Mouse (Mus musculus): Measurements from ENCODE around the gene Opa1. TPM values are rescaled to one million over a fixed set of nuclear protein-coding genes. Genes with fewer than 3 reads are reported as not detected.

Opa1 gene
- 55.3 and 55.7 TPM in 2 replicates for polyA plus RNA-seq (2014; fragmentation: Nextera tagmentation; extraction: Ambion mirVana)

- Histone ChIP-seq H3K9ac (ENCODE audit: low read length) (peak within 1 kb of the TSS; percentile 96), H3K9me3 (ENCODE audit: control insufficient read depth, low read length) (no peaks in the 10 kb centered on the region), H3K36me3 (ENCODE audit: control insufficient read depth, insufficient read depth, low read length) (no peaks in the 10 kb centered on the region), H3K4me2 (ENCODE audit: low read depth) (peak within 1 kb of the TSS; percentile 95), H3K4me3 (ENCODE audit: low read depth, low read length) (peak within 1 kb of the TSS; percentile 92), H3K27me3 (ENCODE audit: control insufficient read depth, insufficient read depth, low read length) (no peaks in the 10 kb centered on the region), H3K4me1 (ENCODE audit: control insufficient read depth, insufficient read depth, low read length) (peaks cover 5% of the 10 kb centered on the region; the same call in 1 of the 2 replicates), H3K27ac (ENCODE audit: low read depth, low read length) (no peak within 1 kb of the TSS)
- ATAC-seq (ENCODE audit: insufficient read depth, low FRiP score, low TSS enrichment) (peak; percentile 96), DNase-seq (ENCODE audit: low spot score) (peak; percentile 98)
- WGBS, result under 1% methylated on average over 39 of the region's 39 CpGs
These were observed at the start of gene Opa1 for GRCm38 (mm10) chr16:29579167-29579786. Opa1 (plus strand) TSS chr16:29579334.

DNA sequence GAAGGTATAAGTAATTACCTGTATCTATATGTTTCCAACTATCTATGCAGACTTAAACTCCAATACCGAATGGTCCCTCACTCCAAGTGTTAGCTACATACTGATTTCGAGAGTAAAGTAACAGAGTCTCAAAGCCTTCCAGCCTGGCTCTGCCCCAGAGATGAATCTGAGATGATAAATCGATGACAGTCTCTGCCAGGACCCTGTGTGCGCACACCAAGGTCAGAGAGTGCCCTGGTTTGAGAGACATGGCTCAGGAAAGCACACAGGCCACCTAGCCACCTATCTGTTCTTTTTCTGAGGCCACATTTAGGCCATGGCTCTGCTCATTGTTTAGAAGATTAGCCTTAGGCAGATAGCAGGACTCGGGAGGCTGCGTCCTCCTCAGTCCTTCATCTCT lies 45.5 kb upstream of the Opa1 start:
- Histone ChIP-seq H3K9me3 (ENCODE audit: control insufficient read depth, low read length) (no peaks in the 10 kb centered on the region), H3K27me3 (ENCODE audit: control insufficient read depth, insufficient read depth, low read length) (no peaks in the 10 kb centered on the region), H3K27ac (ENCODE audit: low read depth, low read length) (no peak overlapping the region), H3K4me2 (ENCODE audit: low read depth) (no peak overlapping the region), H3K9ac (ENCODE audit: low read length) (no peak overlapping the region), H3K36me3 (ENCODE audit: control insufficient read depth, insufficient read depth, low read length) (no peaks in the 10 kb centered on the region), H3K4me1 (ENCODE audit: control insufficient read depth, insufficient read depth, low read length) (no peaks in the 10 kb centered on the region), H3K4me3 (ENCODE audit: low read depth, low read length) (no peak overlapping the region)
- WGBS, result 89% methylated on average over 6 of the region's 6 CpGs
- no peak for ATAC-seq (ENCODE audit: insufficient read depth, low FRiP score, low TSS enrichment)
- DNase-seq (ENCODE audit: low spot score), result no peak

DNA sequence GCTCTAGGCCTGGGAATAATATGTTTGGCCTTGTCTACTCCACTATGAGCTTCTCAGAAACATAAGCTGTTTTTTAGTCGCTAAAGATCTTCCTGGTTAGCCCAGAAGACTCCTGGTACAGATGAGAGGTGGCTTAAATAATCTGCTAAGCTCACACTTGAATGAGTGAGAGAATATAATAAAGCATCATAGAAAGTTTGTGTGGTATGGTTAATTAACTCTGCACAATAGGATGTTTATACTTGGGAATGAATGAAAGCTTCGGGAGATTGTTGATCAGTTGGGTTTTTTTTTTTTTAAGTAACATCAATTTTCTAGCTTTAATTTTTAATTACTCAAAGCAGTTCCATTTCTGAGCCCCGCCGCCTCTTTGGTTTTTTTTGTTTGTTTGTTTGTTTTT lies 43.3 kb upstream of the Opa1 start:
- H3K4me1 ChIP-seq (ENCODE audit: control insufficient read depth, insufficient read depth, low read length), result no peaks in the 10 kb centered on the region
- whole genome bisulfite sequencing, result 89% methylated on average over 4 of the region's 4 CpGs

DNA sequence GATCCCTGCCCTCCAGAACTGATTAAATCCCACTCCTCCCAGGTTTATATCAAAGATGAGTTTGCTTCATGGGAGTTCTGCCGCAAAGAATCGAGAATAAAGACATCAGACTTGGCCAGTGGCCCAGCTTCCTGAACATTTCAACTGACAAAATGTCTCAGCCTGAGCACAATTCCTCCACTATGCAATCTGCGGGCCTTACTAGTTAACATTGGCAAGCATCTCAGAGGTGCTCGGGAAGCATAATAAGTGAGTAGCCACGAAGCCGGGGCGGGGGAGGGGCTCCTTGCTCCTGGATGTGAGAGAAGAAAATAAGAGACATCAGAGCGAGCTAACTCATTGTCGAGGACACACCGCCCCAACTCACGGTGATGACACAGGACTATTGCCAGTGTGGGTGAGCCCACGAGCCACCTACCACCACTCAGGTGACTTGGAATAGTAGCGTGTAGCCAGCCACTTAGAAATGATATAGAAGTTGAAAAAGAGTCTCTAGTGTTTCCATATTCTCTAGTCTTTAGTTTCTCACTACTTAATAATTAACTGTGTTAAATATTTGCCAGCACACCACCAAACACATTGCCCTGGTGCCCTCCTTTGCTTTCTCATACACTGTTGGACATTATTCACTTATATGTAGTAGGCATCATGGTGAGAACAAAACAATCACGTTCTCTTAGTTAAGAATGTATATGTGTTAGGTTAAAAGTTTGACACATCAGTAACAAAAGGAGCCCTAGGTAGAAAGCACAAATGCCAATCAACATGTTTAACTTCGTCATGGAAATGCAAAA lies 42.5 kb upstream of the Opa1 start:
- no peak for ATAC-seq (ENCODE audit: insufficient read depth, low FRiP score, low TSS enrichment)
- H3K36me3 ChIP-seq (ENCODE audit: control insufficient read depth, insufficient read depth, low read length), result no peaks in the 10 kb centered on the region

More for the DNA sequence above, 43.3 kb upstream of the Opa1 start:
- Histone ChIP-seq H3K9me3 (ENCODE audit: control insufficient read depth, low read length) (no peaks in the 10 kb centered on the region), H3K27me3 (ENCODE audit: control insufficient read depth, insufficient read depth, low read length) (no peaks in the 10 kb centered on the region), H3K9ac (ENCODE audit: low read length) (no peak overlapping the region), H3K4me3 (ENCODE audit: low read depth, low read length) (no peak overlapping the region), H3K27ac (ENCODE audit: low read depth, low read length) (no peak overlapping the region), H3K36me3 (ENCODE audit: control insufficient read depth, insufficient read depth, low read length) (no peaks in the 10 kb centered on the region), H3K4me2 (ENCODE audit: low read depth) (no peak overlapping the region)
- DNase-seq (ENCODE audit: low spot score) (no peak), ATAC-seq (ENCODE audit: insufficient read depth, low FRiP score, low TSS enrichment) (no peak)

DNA sequence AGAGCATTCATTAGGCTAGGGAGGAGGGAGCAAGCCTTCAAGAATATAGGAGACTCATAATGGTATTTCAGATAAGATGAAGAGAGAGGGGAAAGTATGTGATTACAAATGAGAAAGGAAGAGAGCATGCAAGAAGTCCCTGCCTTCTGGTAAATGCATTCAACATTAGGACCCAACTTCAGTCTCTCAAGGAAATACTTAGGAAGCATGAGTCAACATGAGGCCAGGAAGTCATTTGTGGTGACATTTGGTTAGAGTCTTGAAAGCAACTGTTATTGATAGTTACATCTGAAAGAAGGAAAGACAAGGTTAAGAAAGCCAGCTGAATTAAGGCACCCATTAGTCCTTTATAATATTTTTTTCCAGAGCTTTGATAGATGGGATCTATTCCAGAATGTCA lies 39.2 kb upstream of the Opa1 start:
- Histone ChIP-seq H3K4me1 (ENCODE audit: control insufficient read depth, insufficient read depth, low read length) (no peaks in the 10 kb centered on the region), H3K36me3 (ENCODE audit: control insufficient read depth, insufficient read depth, low read length) (no peaks in the 10 kb centered on the region), H3K9me3 (ENCODE audit: control insufficient read depth, low read length) (no peaks in the 10 kb centered on the region), H3K4me3 (ENCODE audit: low read depth, low read length) (no peak overlapping the region), H3K4me2 (ENCODE audit: low read depth) (no peak overlapping the region), H3K27me3 (ENCODE audit: control insufficient read depth, insufficient read depth, low read length) (no peaks in the 10 kb centered on the region), H3K9ac (ENCODE audit: low read length) (no peak overlapping the region), H3K27ac (ENCODE audit: low read depth, low read length) (no peak overlapping the region)
- no peak for DNase-seq (ENCODE audit: low spot score)
- no peak for ATAC-seq (ENCODE audit: insufficient read depth, low FRiP score, low TSS enrichment)

More for the DNA sequence above, 42.5 kb upstream of the Opa1 start:
- Histone ChIP-seq H3K4me2 (ENCODE audit: low read depth) (no peak overlapping the region), H3K4me1 (ENCODE audit: control insufficient read depth, insufficient read depth, low read length) (no peaks in the 10 kb centered on the region), H3K9me3 (ENCODE audit: control insufficient read depth, low read length) (no peaks in the 10 kb centered on the region), H3K9ac (ENCODE audit: low read length) (no peak overlapping the region), H3K27ac (ENCODE audit: low read depth, low read length) (no peak overlapping the region), H3K27me3 (ENCODE audit: control insufficient read depth, insufficient read depth, low read length) (no peaks in the 10 kb centered on the region), H3K4me3 (ENCODE audit: low read depth, low read length) (no peak overlapping the region)
- DNase-seq (ENCODE audit: low spot score), result no peak
- 82% methylated on average over 15 of the region's 15 CpGs for WGBS

DNA sequence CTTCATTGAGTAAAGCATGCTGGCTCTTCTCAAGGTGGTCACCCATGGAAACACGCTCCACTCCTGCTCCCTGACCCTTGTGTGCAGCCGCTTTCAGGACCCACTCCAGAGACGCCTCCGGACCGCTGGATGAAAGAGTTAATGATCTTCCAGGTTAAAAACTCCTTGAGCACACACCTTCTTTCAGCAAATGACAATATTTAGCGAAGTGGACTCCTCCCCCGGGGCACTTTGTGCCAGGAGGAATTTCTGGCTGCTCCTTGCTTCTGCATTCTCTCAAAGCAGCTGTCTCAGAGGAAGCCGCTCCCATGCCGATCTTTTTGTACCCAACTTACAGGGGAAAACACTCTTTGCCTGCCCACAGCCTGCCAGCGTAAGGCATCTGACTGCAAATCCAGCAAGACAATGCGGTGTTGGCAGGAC lies 37.9 kb upstream of the Opa1 start:
- Histone ChIP-seq H3K4me2 (ENCODE audit: low read depth) (no peak overlapping the region), H3K4me1 (ENCODE audit: control insufficient read depth, insufficient read depth, low read length) (no peaks in the 10 kb centered on the region), H3K27ac (ENCODE audit: low read depth, low read length) (no peak overlapping the region), H3K9ac (ENCODE audit: low read length) (no peak overlapping the region), H3K9me3 (ENCODE audit: control insufficient read depth, low read length) (no peaks in the 10 kb centered on the region), H3K4me3 (ENCODE audit: low read depth, low read length) (no peak overlapping the region), H3K27me3 (ENCODE audit: control insufficient read depth, insufficient read depth, low read length) (no peaks in the 10 kb centered on the region), H3K36me3 (ENCODE audit: control insufficient read depth, insufficient read depth, low read length) (no peaks in the 10 kb centered on the region)
- ATAC-seq (ENCODE audit: insufficient read depth, low FRiP score, low TSS enrichment) (no peak), DNase-seq (ENCODE audit: low spot score) (no peak)
- 86% methylated on average over 11 of the region's 11 CpGs for WGBS

- Histone ChIP-seq H3K9ac (ENCODE audit: low read length) (no peak within 1 kb of the TSS), H3K27ac (ENCODE audit: low read depth, low read length) (no peak within 1 kb of the TSS), H3K36me3 (ENCODE audit: control insufficient read depth, insufficient read depth, low read length) (no peaks in the 10 kb centered on the region), H3K4me2 (ENCODE audit: low read depth) (no peak within 1 kb of the TSS), H3K9me3 (ENCODE audit: control insufficient read depth, low read length) (no peaks in the 10 kb centered on the region), H3K4me3 (ENCODE audit: low read depth, low read length) (no peak within 1 kb of the TSS), H3K4me1 (ENCODE audit: control insufficient read depth, insufficient read depth, low read length) (no peaks in the 10 kb centered on the region), H3K27me3 (ENCODE audit: control insufficient read depth, insufficient read depth, low read length) (no peaks in the 10 kb centered on the region)
- 79% methylated on average over 11 of the region's 11 CpGs for WGBS
- DNase-seq (ENCODE audit: low spot score) (no peak), ATAC-seq (ENCODE audit: insufficient read depth, low FRiP score, low TSS enrichment) (no peak)
These were observed 34.3 kb upstream of the Opa1 start, which contains the start of gene Atp13a4 for GRCm38 (mm10) chr16:29544829-29545228. Atp13a4 (minus strand) TSS chr16:29544864.

DNA sequence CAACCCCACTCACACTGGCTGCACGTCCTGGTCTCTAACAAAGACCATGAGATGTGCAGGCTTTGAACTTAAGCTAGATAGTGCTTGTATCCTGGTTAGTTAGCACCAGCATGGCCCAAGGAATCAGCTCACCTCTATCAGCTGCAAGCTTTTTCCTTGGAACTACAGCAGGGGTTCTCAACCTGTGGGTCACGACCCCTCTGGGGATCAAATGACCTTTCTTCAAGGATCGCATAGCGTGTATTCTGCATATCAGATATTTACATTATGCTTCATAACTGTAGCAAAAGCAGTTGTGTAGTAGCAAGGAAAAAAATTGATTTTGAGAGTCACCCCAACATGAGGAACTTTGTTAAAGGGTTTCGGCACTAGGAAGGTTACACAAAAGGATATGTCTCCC lies 19.5 kb upstream of the Opa1 start:
- Histone ChIP-seq H3K27ac (ENCODE audit: low read depth, low read length) (no peak overlapping the region), H3K9me3 (ENCODE audit: control insufficient read depth, low read length) (no peaks in the 10 kb centered on the region), H3K4me3 (ENCODE audit: low read depth, low read length) (no peak overlapping the region), H3K27me3 (ENCODE audit: control insufficient read depth, insufficient read depth, low read length) (no peaks in the 10 kb centered on the region), H3K4me2 (ENCODE audit: low read depth) (no peak overlapping the region), H3K4me1 (ENCODE audit: control insufficient read depth, insufficient read depth, low read length) (no peaks in the 10 kb centered on the region), H3K9ac (ENCODE audit: low read length) (no peak overlapping the region), H3K36me3 (ENCODE audit: control insufficient read depth, insufficient read depth, low read length) (no peaks in the 10 kb centered on the region)
- WGBS, result 87% methylated on average over 5 of the region's 5 CpGs
- ATAC-seq (ENCODE audit: insufficient read depth, low FRiP score, low TSS enrichment), result no peak
- DNase-seq (ENCODE audit: low spot score), result no peak

GRCm38 (mm10) chr16:29560454-29560853 lies 18.7 kb upstream of the Opa1 start:
- Histone ChIP-seq H3K27me3 (ENCODE audit: control insufficient read depth, insufficient read depth, low read length) (no peaks in the 10 kb centered on the region), H3K27ac (ENCODE audit: low read depth, low read length) (no peak overlapping the region), H3K4me2 (ENCODE audit: low read depth) (no peak overlapping the region), H3K4me3 (ENCODE audit: low read depth, low read length) (no peak overlapping the region), H3K4me1 (ENCODE audit: control insufficient read depth, insufficient read depth, low read length) (no peaks in the 10 kb centered on the region), H3K36me3 (ENCODE audit: control insufficient read depth, insufficient read depth, low read length) (no peaks in the 10 kb centered on the region), H3K9me3 (ENCODE audit: control insufficient read depth, low read length) (no peaks in the 10 kb centered on the region), H3K9ac (ENCODE audit: low read length) (no peak overlapping the region)
- 63% methylated on average over 10 of the region's 10 CpGs for WGBS
- ATAC-seq (ENCODE audit: insufficient read depth, low FRiP score, low TSS enrichment) (no peak), DNase-seq (ENCODE audit: low spot score) (no peak)
